Comparison of ENCODE assay signal across 11 mouse cellular contexts in the genomic region with DNA sequence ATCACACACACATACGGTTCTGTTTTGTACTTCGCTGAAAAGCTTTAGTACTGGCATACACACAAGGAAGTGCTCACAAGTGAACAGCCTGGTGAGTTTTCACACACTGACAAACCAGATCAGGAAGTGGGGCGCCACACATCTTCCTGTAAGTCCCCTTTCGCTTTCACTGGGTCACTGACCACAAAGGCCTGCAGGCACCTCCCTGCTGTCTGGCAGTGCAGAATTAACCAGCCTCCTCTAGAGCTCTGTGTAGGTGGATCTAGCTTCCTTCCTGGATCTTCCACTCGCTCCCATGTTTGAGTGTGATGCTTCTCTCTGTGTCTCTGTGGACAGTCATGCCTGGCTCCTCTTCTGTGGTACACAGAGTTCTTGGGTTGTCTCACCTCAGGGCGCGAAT. TPM values are rescaled to one million over a fixed set of nuclear protein-coding genes. Genes with fewer than 3 reads are reported as not detected.
DNase-seq lines count a peak whose midpoint lies in the region; ATAC-seq and TF ChIP-seq lines count a peak whose summit lies in the region.
"Had no signal": no experiment of that assay in that cellular context is flagged by ENCODE, and none has a peak within 500 bp of the region (broad histone marks: within the 10 kb centered on the region; RNA-seq: fewer than 3 reads in every experiment).

No protein-coding gene starts in this region.

- H3K4me1 ChIP-seq in heart, postnatal 0 days (ENCODE audit: control insufficient read depth, insufficient read depth) = peaks cover 29% of the 10 kb centered on the region

- H3K9ac ChIP-seq in heart, postnatal 0 days (replicated peaks; ENCODE audit: low read depth, low read length) = no peak overlapping the region
- H3K9ac ChIP-seq: hindbrain, embryonic 15.5 days had no signal

- ATAC-seq in heart, postnatal 0 days (ENCODE audit: insufficient read depth, low read depth) = no peak
- ATAC-seq: Patski had no signal

- WGBS in heart, postnatal 0 days = 66% methylated on average over 7 of the region's 7 CpGs

- no peaks in the 10 kb centered on the region for H3K9me3 ChIP-seq in heart, postnatal 0 days (replicated peaks; ENCODE audit: control insufficient read depth, low read length)
- H3K9me3 ChIP-seq: hindbrain, embryonic 15.5 days had no signal

- no peaks in the 10 kb centered on the region for H3K27me3 ChIP-seq in heart, postnatal 0 days (ENCODE audit: control insufficient read depth, insufficient read depth, low read length)
- H3K27me3 ChIP-seq: hindbrain, embryonic 15.5 days; Patski had no signal

- peak; percentile 67 for DNase-seq in heart, adult 8-10 months (ENCODE audit: low spot score)
- DNase-seq in heart, postnatal 14 days = no peak
- DNase-seq in heart, postnatal 0 days (ENCODE audit: low spot score) = peak; percentile 35
- DNase-seq in lung, postnatal 10 days = peak; percentile 67
- peak; percentile 29 for DNase-seq in telencephalon, adult 2 months (ENCODE audit: low read depth, low spot score)
- DNase-seq in gastrocnemius, adult 8-10 months (ENCODE audit: low spot score in 2 of 2) = no peak
- no peak for DNase-seq in cerebellum, adult 11 months
- no peak for DNase-seq in left cerebral cortex, postnatal 10 days (ENCODE audit: extremely low spot score in 1 of 2, low spot score in 2 of 2)
- DNase-seq: right cerebral cortex, postnatal 14 days had no signal

- TF ChIP-seq EP300 in heart, postnatal 0 days (IDR thresholded peaks at IDR 0.05; ENCODE audit: low read depth) = 0 out of 2 replicates have a peak, but pooled peaks have one; percentile 37

- no peak overlapping the region for H3K4me3 ChIP-seq in heart, postnatal 0 days (ENCODE audit: low read depth, low read length)
- H3K4me3 ChIP-seq: hindbrain, embryonic 15.5 days had no signal

- H3K27ac ChIP-seq in heart, postnatal 0 days (ENCODE audit: low read depth) = peak overlapping the region; percentile 18
- H3K27ac ChIP-seq: hindbrain, embryonic 15.5 days had no signal

- intact Hi-C loops in heart, postnatal 14 days (cut with DNase I) = no loop called here
- intact Hi-C loops in left cerebral cortex, postnatal 10 days (cut with DNase I) = no loop called here

- TF ChIP-seq CTCF in heart, postnatal 0 days (IDR thresholded peaks at IDR 0.05; ENCODE audit: low read depth) = no peak

- peak overlapping the region; percentile 8; the same call in 1 of the 2 replicates for H3K4me2 ChIP-seq in heart, postnatal 0 days (ENCODE audit: low read depth, low read length)
- H3K4me2 ChIP-seq: hindbrain, embryonic 15.5 days had no signal

- H3K36me3 ChIP-seq in heart, postnatal 0 days (replicated peaks; ENCODE audit: control insufficient read depth, insufficient read depth, low read length) = no peaks in the 10 kb centered on the region
- H3K36me3 ChIP-seq: hindbrain, embryonic 15.5 days had no signal

RNA-seq across cellular contexts. Expression of a gene that starts 20.4 kb away (rescaled TPM):
- total RNA-seq in heart, adult 8-10 months (2022) = 100 to 1,000 TPM; 211 to 296 (median 238) TPM
- 100 to 1,000 TPM; 181 to 209 TPM for total RNA-seq in heart, postnatal 14 days (2021)
- 445 and 622 TPM in 2 replicates for total RNA-seq in heart, postnatal 0 days (2014; rRNA removed; ENCODE audit: low replicate concordance)
- polyA plus RNA-seq in heart, postnatal 0 days (2015; fragmentation: Nextera tagmentation; extraction: Ambion mirVana) = 136 and 155 TPM in 2 replicates
- total RNA-seq in gastrocnemius, adult 8-10 months (2022) = 10 to 100 TPM; 27.0 to 55.7 (median 39.4) TPM
- 1 to 10 TPM; 6.9 TPM for total RNA-seq in left cerebral cortex, postnatal 10 days (2021)

Comparison
In these comparisons a context has a peak if more than half of its experiments do, and no peak if none do; other contexts are left out.
1. DNase-seq: peak in heart, adult 8-10 months (single experiment), heart, postnatal 0 days (single experiment), lung, postnatal 10 days (single experiment) and telencephalon, adult 2 months (single experiment); none in heart, postnatal 14 days (0 of 2), gastrocnemius, adult 8-10 months (0 of 2), cerebellum, adult 11 months (single experiment) and left cerebral cortex, postnatal 10 days (0 of 2).